Mouse (Mus musculus): ENCODE data around the gene Prr9.

The Prr9 gene

GRCm38 (mm10) chr3:92123847-92124246 is at the start of gene Prr9:
Prr9 (minus strand) TSS chr3:92123947.
- no peak for DNase-seq (ENCODE audit: low spot score in 2 of 2)

- no peak for DNase-seq (ENCODE audit: low spot score in 2 of 2)
These were observed 46.1 kb upstream of the Prr9 start for GRCm38 (mm10) chr3:92169847-92170246.

- peak in 1 of 2 experiments; percentile 37 for DNase-seq (ENCODE audit: low spot score in 2 of 2)
These were observed 29.6 kb upstream of the Prr9 start for GRCm38 (mm10) chr3:92153322-92153721.

- DNase-seq (ENCODE audit: low spot score in 2 of 2): peak in 1 of 2 experiments; percentile 19
These were observed 27.0 kb upstream of the Prr9 start for GRCm38 (mm10) chr3:92150631-92151277.

- no peak for DNase-seq (ENCODE audit: low spot score in 2 of 2)
These were observed 24.2 kb upstream of the Prr9 start for GRCm38 (mm10) chr3:92147913-92148312.

- DNase-seq (ENCODE audit: low spot score in 2 of 2): no peak
These were observed 23.7 kb upstream of the Prr9 start for GRCm38 (mm10) chr3:92147420-92147819.

- DNase-seq (ENCODE audit: low spot score in 2 of 2): no peak
These were observed 18.9 kb upstream of the Prr9 start, which contains the start of gene Lelp1 for GRCm38 (mm10) chr3:92142644-92143043. Lelp1 (minus strand) TSS chr3:92142744.

- DNase-seq (ENCODE audit: low spot score in 2 of 2): no peak
These were observed 2.8 kb downstream of the Prr9 start for GRCm38 (mm10) chr3:92120902-92121301.

GRCm38 (mm10) chr3:92117930-92118329 is 5.8 kb downstream of the Prr9 start:
- DNase-seq (ENCODE audit: low spot score in 2 of 2): no peak

- no peak for DNase-seq (ENCODE audit: low spot score in 2 of 2)
These were observed 12.2 kb downstream of the Prr9 start for GRCm38 (mm10) chr3:92111526-92111925.

- no peak for DNase-seq (ENCODE audit: low spot score in 2 of 2)
These were observed 13.0 kb downstream of the Prr9 start for GRCm38 (mm10) chr3:92110790-92111189.

- no peak for DNase-seq (ENCODE audit: low spot score in 2 of 2)
These were observed 17.2 kb downstream of the Prr9 start for GRCm38 (mm10) chr3:92106582-92106981.

- no peak for DNase-seq (ENCODE audit: low spot score in 2 of 2)
These were observed 40.7 kb downstream of the Prr9 start, which contains the start of gene Lor for GRCm38 (mm10) chr3:92083042-92083441. Lor (minus strand) TSS chr3:92083142.

- DNase-seq (ENCODE audit: low spot score in 2 of 2): peak; percentile 21 to 34
These were observed 42.3 kb downstream of the Prr9 start for GRCm38 (mm10) chr3:92081285-92081931.

GRCm38 (mm10) chr3:92080462-92081284 is 43.1 kb downstream of the Prr9 start:
- peak; percentile 49 to 56 for DNase-seq (ENCODE audit: low spot score in 2 of 2)
